Mouse (Mus musculus): ENCODE measurements around the gene Rnf123.

- TF ChIP-seq CTCF (IDR thresholded peaks at IDR 0.05; ENCODE audit: insufficient read depth, low read length) (no peak), POLR2A (IDR thresholded peaks at IDR 0.05; ENCODE audit: borderline replicate concordance, extremely low read depth, low read depth, low read length) (no peak)
Observed at GRCm38 (mm10) chr9:108111593-108112121, 28.5 kb upstream of the Rnf123 start.
